20 mouse cellular contexts compared by ENCODE assay signal in genomic region chr12:30767621-30768020, GRCm38 (mm10).
DNase-seq lines count a peak whose midpoint lies in the region; ATAC-seq and TF ChIP-seq lines count a peak whose summit lies in the region.
"Had no signal": no experiment of that assay in that cellular context is flagged by ENCODE, and none has a peak within 500 bp of the region (broad histone marks: within the 10 kb centered on the region; RNA-seq: fewer than 3 reads in every experiment).

No protein-coding gene starts in this region.

- H3K36me3 ChIP-seq in hindbrain, embryonic 11.5 days (ENCODE audit: control insufficient read depth, insufficient read depth, low read length): no peaks in the 10 kb centered on the region
- H3K36me3 ChIP-seq: embryonic facial prominence, embryonic 12.5 days; G1E; hindbrain, embryonic 13.5 days; intestine, embryonic 15.5 days had no signal

- no peaks in the 10 kb centered on the region for H3K27me3 ChIP-seq in hindbrain, embryonic 11.5 days (ENCODE audit: control insufficient read depth, insufficient read depth, low read length)
- no peaks in the 10 kb centered on the region for H3K27me3 ChIP-seq in cerebellum, adult 2 months (ENCODE audit: control insufficient read depth, insufficient read depth, low read length)
- H3K27me3 ChIP-seq: embryonic facial prominence, embryonic 12.5 days; hindbrain, embryonic 13.5 days; intestine, embryonic 15.5 days had no signal

- peak; percentile 7 for DNase-seq in 3134 (ENCODE audit: extremely low read depth, insufficient read length, low spot score)
- DNase-seq in Muller cell, postnatal 12 days (ENCODE audit: inconsistent ontology term): peak; percentile 73
- peak; percentile 71 for DNase-seq in adrenal gland, adult 8-10 months
- peak; percentile 70 to 81 for DNase-seq in adrenal gland, postnatal 36 days
- DNase-seq in hindbrain, embryonic 11.5 days (ENCODE audit: low spot score): no peak
- DNase-seq in cerebellum, adult 2 months: no peak
- no peak for DNase-seq in lung, postnatal 4 days
- DNase-seq: B cell, adult 2 months; cerebellum, adult 11 months; cerebellum, adult 9-10 months; cerebellum, postnatal 25 days; gastrocnemius, postnatal 25 days; heart, postnatal 4 days; kidney, adult 18-20 months had no signal

- TF ChIP-seq CTCF in cerebellum, adult 2 months (IDR thresholded peaks at IDR 0.05; ENCODE audit: borderline replicate concordance, insufficient read depth, low read depth, low read length): no peak

- no peak overlapping the region for H3K9ac ChIP-seq in hindbrain, embryonic 11.5 days (ENCODE audit: low read depth, low read length)
- H3K9ac ChIP-seq: embryonic facial prominence, embryonic 12.5 days; hindbrain, embryonic 13.5 days; intestine, embryonic 15.5 days had no signal

- no peak for ATAC-seq in hindbrain, embryonic 11.5 days (ENCODE audit: low FRiP score)
- ATAC-seq: CD4-positive, CD25-positive, alpha-beta regulatory T cell, adult 4 months; forebrain, embryonic 16.5 days; intestine, embryonic 15.5 days had no signal

- H3K4me2 ChIP-seq in hindbrain, embryonic 11.5 days (replicated peaks; ENCODE audit: low read depth, low read length): no peak overlapping the region
- H3K4me2 ChIP-seq: embryonic facial prominence, embryonic 12.5 days; hindbrain, embryonic 13.5 days; intestine, embryonic 15.5 days had no signal

- TF ChIP-seq POLR2A in cerebellum, adult 2 months (IDR thresholded peaks at IDR 0.05; ENCODE audit: borderline replicate concordance, insufficient read depth, low read length): no peak

- no peaks in the 10 kb centered on the region for H3K9me3 ChIP-seq in hindbrain, embryonic 11.5 days (ENCODE audit: control insufficient read depth, low read length)
- H3K9me3 ChIP-seq: embryonic facial prominence, embryonic 12.5 days; G1E; hindbrain, embryonic 13.5 days; intestine, embryonic 15.5 days had no signal

- no peak overlapping the region for H3K4me3 ChIP-seq in hindbrain, embryonic 11.5 days (ENCODE audit: low read depth, low read length)
- no peak overlapping the region for H3K4me3 ChIP-seq in cerebellum, adult 2 months (replicated peaks; ENCODE audit: insufficient read depth, low read depth, low read length)
- H3K4me3 ChIP-seq: embryonic facial prominence, embryonic 12.5 days; hindbrain, embryonic 13.5 days; intestine, embryonic 15.5 days had no signal

- H3K27ac ChIP-seq in hindbrain, embryonic 11.5 days (ENCODE audit: low read depth, low read length): no peak overlapping the region
- H3K27ac ChIP-seq in cerebellum, adult 2 months (ENCODE audit: insufficient read depth, low read length): no peak overlapping the region
- H3K27ac ChIP-seq: embryonic facial prominence, embryonic 12.5 days; hindbrain, embryonic 13.5 days; intestine, embryonic 15.5 days had no signal

- H3K4me1 ChIP-seq in hindbrain, embryonic 11.5 days (replicated peaks; ENCODE audit: control insufficient read depth, insufficient read depth, low read length): no peaks in the 10 kb centered on the region
- no peaks in the 10 kb centered on the region for H3K4me1 ChIP-seq in cerebellum, adult 2 months (ENCODE audit: control insufficient read depth, insufficient read depth, low read length)
- H3K4me1 ChIP-seq: embryonic facial prominence, embryonic 12.5 days; hindbrain, embryonic 13.5 days; intestine, embryonic 15.5 days had no signal

Comparison
In these comparisons a context has a peak if more than half of its experiments do, and no peak if none do; other contexts are left out.
1. DNase-seq: peak in 3134 (single experiment), Muller cell, postnatal 12 days (single experiment), adrenal gland, adult 8-10 months (single experiment) and adrenal gland, postnatal 36 days (2 of 2); none in hindbrain, embryonic 11.5 days (single experiment), cerebellum, adult 2 months (0 of 2) and lung, postnatal 4 days (0 of 2).